Comparison of ENCODE assay signal across 8 mouse cellular contexts in the genomic region with DNA sequence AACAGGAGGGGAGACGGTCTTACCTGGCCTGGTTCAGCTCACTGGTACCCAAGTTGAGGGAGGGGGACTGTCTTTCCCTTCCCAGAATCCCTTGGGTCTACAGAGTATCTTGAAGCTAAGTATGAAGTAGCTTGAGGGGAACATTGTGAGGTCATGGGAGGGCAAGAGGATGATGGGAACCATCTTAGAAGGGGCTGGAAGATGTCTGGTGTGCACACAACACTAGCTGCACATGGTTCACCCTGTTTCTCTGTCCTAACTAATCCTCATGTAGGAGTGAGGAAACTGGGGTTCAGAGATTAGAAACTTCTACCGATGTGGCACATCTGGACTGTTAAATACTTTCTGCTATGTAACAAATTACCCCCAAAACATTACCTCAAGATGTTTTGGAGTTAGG. TPM values are rescaled to one million over a fixed set of nuclear protein-coding genes. Genes with fewer than 3 reads are reported as not detected.
A peak's percentile ranks its signal among the peaks of the same experiment; 100 is the strongest.
DNase-seq lines count a peak whose midpoint lies in the region; ATAC-seq and TF ChIP-seq lines count a peak whose summit lies in the region.

Gene Pdpk1, minus strand, starts transcription at position 101 of the 400 bp plus-strand sequence.

- TF ChIP-seq CTCF in lung, postnatal 0 days (IDR thresholded peaks at IDR 0.05), result no peak
- TF ChIP-seq CTCF in embryonic fibroblast, embryonic 13.5 days (IDR thresholded peaks at IDR 0.05; ENCODE audit: borderline replicate concordance, insufficient read depth, low read length), result no peak
- no peak for TF ChIP-seq CTCF in olfactory bulb, adult 2 months (IDR thresholded peaks at IDR 0.05; ENCODE audit: insufficient read depth, low read depth, low read length)

- H3K9me3 ChIP-seq in lung, postnatal 0 days (ENCODE audit: low read length), result no peaks in the 10 kb centered on the region
- H3K9me3 ChIP-seq in limb, embryonic 12.5 days, result no peaks in the 10 kb centered on the region

- H3K27ac ChIP-seq in lung, postnatal 0 days (ENCODE audit: low read length), result no peak within 1 kb of the TSS
- H3K27ac ChIP-seq in embryonic fibroblast, embryonic 13.5 days (ENCODE audit: insufficient read depth, low read length), result no peak within 1 kb of the TSS
- H3K27ac ChIP-seq in limb, embryonic 12.5 days, result no peak within 1 kb of the TSS
- H3K27ac ChIP-seq in olfactory bulb, adult 2 months (ENCODE audit: insufficient read depth, low read depth, low read length), result no peak within 1 kb of the TSS

- H3K4me3 ChIP-seq in lung, postnatal 0 days (ENCODE audit: low read depth, low read length), result peak within 1 kb of the TSS; percentile 29
- no peak within 1 kb of the TSS for H3K4me3 ChIP-seq in embryonic fibroblast, embryonic 13.5 days (ENCODE audit: insufficient read depth, low read length)
- H3K4me3 ChIP-seq in limb, embryonic 12.5 days (replicated peaks), result peak within 1 kb of the TSS; percentile 42
- peak within 1 kb of the TSS; percentile 34; the same call in 1 of the 2 replicates for H3K4me3 ChIP-seq in olfactory bulb, adult 2 months (ENCODE audit: insufficient read depth, low read depth, low read length)

- H3K4me1 ChIP-seq in lung, postnatal 0 days (ENCODE audit: insufficient read depth, low read depth, low read length), result peaks cover 6% of the 10 kb centered on the region; the same call in 1 of the 2 replicates
- H3K4me1 ChIP-seq in embryonic fibroblast, embryonic 13.5 days (ENCODE audit: control insufficient read depth, insufficient read depth, low read length), result no peaks in the 10 kb centered on the region
- H3K4me1 ChIP-seq in limb, embryonic 12.5 days (replicated peaks), result peaks cover 11% of the 10 kb centered on the region
- peaks cover 8% of the 10 kb centered on the region for H3K4me1 ChIP-seq in olfactory bulb, adult 2 months (ENCODE audit: control insufficient read depth, insufficient read depth, low read length)

- H3K27me3 ChIP-seq in lung, postnatal 0 days (replicated peaks; ENCODE audit: insufficient read depth, low read length), result no peaks in the 10 kb centered on the region
- H3K27me3 ChIP-seq in limb, embryonic 12.5 days, result no peaks in the 10 kb centered on the region

- TF ChIP-seq POLR2A in embryonic fibroblast, embryonic 13.5 days (IDR thresholded peaks at IDR 0.05; ENCODE audit: low read depth, low read length), result no peak
- no peak for TF ChIP-seq POLR2A in olfactory bulb, adult 2 months (IDR thresholded peaks at IDR 0.05; ENCODE audit: insufficient read depth, low read depth, low read length)

- no peak for ATAC-seq in lung, postnatal 0 days
- no peak for ATAC-seq in limb, embryonic 12.5 days (ENCODE audit: insufficient number of reproducible peaks, insufficient read depth, low FRiP score, low TSS enrichment, low read depth)
- ATAC-seq in frontal cortex, adult (ENCODE audit: low TSS enrichment), result no peak

- H3K4me2 ChIP-seq in lung, postnatal 0 days (replicated peaks; ENCODE audit: low read depth, low read length), result peak within 1 kb of the TSS; percentile 81
- H3K4me2 ChIP-seq in limb, embryonic 12.5 days, result peak within 1 kb of the TSS; percentile 76

- intact Hi-C loops in heart, postnatal 10 days (cut with DNase I), result loop anchor here (5.0 kb wide), 1 partner anchor 241 kb away; no protein-coding TSS in a partner anchor

- 96% methylated on average over 2 of the region's 2 CpGs for WGBS in lung, postnatal 0 days
- 85% methylated on average over 2 of the region's 2 CpGs for WGBS in limb, embryonic 12.5 days
- 90% methylated on average over 2 of the region's 2 CpGs for WGBS in olfactory bulb, adult 2 months

- 0 out of 2 replicates have a peak within 1 kb of the TSS, but pooled peaks have one; percentile 20 for H3K9ac ChIP-seq in lung, postnatal 0 days (replicated peaks; ENCODE audit: low read depth)
- peak within 1 kb of the TSS; percentile 51 for H3K9ac ChIP-seq in limb, embryonic 12.5 days (replicated peaks)

- no peak for TF ChIP-seq EP300 in lung, postnatal 0 days (IDR thresholded peaks at IDR 0.05)

- no peak for DNase-seq in lung, postnatal 0 days (ENCODE audit: low spot score)
- DNase-seq in lung, postnatal 25 days (ENCODE audit: low spot score), result no peak
- DNase-seq in heart, postnatal 10 days, result no peak
- DNase-seq in cerebellum, adult 11 months, result no peak

- no peaks in the 10 kb centered on the region for H3K36me3 ChIP-seq in lung, postnatal 0 days (ENCODE audit: insufficient read depth, low read length)
- H3K36me3 ChIP-seq in limb, embryonic 12.5 days, result peaks cover 12% of the 10 kb centered on the region; the same call in 1 of the 2 replicates

RNA-seq across cellular contexts. Expression of gene Pdpk1, which starts in this region (rescaled TPM):
- 26.4 and 32.3 TPM in 2 replicates for polyA plus RNA-seq in lung, postnatal 0 days (2015; fragmentation: Nextera tagmentation; extraction: Ambion mirVana)
- polyA plus RNA-seq in embryonic fibroblast, embryonic 13.5 days (2011; ENCODE audit: insufficient read length, low read depth, missing spikeins), result 42.6 and 48.9 TPM in 2 replicates
- total RNA-seq in heart, postnatal 10 days (2021), result 10 to 100 TPM; 49.4 to 52.9 TPM
- polyA plus RNA-seq in limb, embryonic 12.5 days (2016; fragmentation: Nextera tagmentation; extraction: Ambion mirVana), result 38.5 and 39.1 TPM in 2 replicates
- not detected in 2 replicates for polyA plus RNA-seq in olfactory bulb, adult 2 months (2012; ENCODE audit: insufficient read depth, insufficient read length, low replicate concordance, missing spikeins)
